Mouse (Mus musculus) adrenal gland, adult 8-10 months (tissue): ENCODE measurements around the gene Atp6v1c2. TPM values are rescaled to one million over a fixed set of nuclear protein-coding genes. Genes with fewer than 3 reads are reported as not detected.
A peak's percentile ranks its signal among the peaks of the same experiment; 100 is the strongest.

ENCODE experiments used
- DNase-seq: peaks from one replicate; pipeline ENCODE4 v3.0.0; 2022
- microRNA-seq, 2 experiments: library from miRNA; unstranded; fragments of <30 nt; microRNA quantifications; one replicate each; pipeline ENCODE4 v1.2.0; 2022
- total RNA-seq, 4 experiments: library from RNA; stranded (reverse); gene quantifications; 2 replicates each; pipeline ENCODE4 v1.2.4; 2022

Gene Atp6v1c2
- total RNA-seq, 4 experiments from 2014 or later = 1.2 to 4.0 (median 2.2) TPM

DNA sequence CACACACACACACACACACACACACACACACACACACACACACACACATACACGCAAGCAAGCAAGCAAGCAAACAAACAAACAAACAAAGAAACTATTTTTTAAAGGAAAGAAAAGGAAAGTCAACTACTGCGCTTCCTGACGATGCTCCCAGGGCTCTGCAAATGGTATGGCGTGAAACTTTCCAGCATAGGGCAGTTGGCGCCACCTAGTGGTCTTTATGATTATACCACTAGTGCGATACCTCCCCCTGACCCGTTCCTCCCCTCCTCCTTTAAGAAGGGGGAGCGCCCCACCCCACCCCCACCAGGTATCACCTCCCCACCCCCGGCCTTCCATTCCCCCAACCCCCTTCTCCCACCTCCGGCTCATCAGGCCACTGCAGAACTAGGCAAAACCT lies 72.3 kb downstream of the Atp6v1c2 start:
- DNase-seq = no peak

- DNase-seq = no peak
These were observed 73.6 kb downstream of the Atp6v1c2 start for GRCm38 (mm10) chr12:17255602-17256001.

DNA sequence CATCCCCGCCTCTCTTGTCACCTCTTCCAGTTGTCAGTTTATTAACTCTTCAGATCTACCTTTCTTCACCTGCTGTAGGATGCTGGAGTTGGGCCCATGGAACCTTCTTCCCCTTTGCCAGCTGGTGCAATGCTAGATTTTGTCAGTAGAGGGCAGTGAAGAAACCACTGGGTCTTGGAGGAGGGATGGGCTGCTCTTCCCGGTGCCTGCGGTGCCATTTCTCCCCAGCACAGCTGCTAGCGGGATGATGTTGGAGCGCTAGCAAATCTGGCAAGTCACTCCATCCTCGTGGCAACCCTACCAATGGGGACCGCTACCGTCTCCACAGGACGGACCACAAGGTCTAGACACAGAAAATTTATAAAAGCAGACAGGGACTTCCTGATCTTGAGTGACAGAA lies 76.1 kb downstream of the Atp6v1c2 start:
- DNase-seq = peak; percentile 27

DNA sequence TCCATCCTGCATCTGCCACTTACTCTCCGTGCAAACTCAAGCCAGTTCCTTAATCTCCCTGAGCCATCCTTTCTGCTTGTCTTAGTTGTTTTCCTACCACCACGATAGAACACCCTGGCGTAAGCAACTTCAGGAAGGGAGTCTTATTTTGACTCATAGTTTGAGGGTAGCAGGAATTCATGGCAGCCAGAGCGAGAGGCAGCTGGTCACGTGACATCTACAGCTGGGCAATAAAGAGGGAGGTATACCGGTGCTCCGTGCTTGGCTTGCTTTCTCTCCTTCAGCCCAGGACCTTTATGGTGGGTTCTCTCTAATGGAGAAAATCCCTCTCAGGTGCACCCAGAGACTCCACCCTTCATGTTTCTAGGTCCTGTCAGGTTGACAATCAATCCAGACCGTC lies 78.2 kb downstream of the Atp6v1c2 start:
- no peak for DNase-seq

- DNase-seq = no peak
These were observed 87.1 kb downstream of the Atp6v1c2 start for GRCm38 (mm10) chr12:17242041-17242440.

- DNase-seq = no peak
These were observed 87.5 kb downstream of the Atp6v1c2 start for GRCm38 (mm10) chr12:17241614-17242013.

- no peak for DNase-seq
These were observed 88.1 kb downstream of the Atp6v1c2 start for GRCm38 (mm10) chr12:17241016-17241415.

DNA sequence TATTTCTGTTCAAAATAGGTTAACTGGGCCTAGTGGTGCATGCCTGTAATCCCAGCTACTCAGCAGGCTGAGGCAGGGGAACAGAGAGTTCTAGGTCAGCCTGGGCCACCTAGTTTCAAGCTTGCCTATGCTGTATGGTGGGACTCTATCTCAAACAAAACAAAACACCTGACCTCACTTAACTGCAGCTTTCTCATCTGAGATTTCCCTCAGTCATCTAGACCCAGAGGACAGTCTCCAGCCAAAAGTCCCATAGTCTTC lies 89.8 kb downstream of the Atp6v1c2 start:
- no peak for DNase-seq

DNA sequence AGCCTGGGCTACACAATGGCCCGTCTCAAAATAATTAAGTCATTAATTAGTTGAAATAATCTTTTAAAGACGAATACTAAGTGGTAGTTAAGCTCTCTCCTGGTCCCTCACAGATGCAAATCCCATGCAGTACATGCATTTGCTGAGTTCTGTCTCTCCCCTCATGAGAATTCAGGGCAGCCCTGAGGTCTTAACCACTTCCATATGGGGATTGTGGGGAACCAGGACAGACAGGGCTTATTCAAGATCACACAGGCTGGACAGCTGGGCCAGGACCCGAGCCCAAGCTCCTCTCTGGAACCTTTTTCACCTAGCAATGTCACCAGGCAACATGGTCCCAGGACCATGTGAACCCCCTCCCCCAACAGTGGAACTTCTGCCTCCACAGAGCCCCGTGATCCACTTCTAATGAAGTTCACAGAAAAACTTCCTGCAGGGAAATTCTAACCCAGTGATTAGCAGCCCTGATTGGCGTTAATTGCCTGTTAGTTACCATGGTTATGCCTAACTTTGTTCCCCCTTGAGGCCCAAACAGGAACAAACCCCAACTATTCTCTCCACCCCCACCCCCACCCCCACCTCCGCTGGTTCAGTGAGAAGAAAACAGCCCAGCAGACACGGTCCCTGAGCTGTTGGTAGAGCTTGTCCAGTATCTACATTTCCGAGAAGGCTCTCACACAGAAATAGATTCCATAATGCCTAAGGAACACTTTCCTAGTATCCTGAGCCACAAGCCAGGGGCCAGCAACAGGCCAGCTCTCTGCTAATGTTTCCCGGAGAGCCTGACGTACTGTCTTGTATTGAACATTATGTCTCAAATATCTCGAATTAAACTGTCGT lies 90.4 kb downstream of the Atp6v1c2 start:
- DNase-seq = no peak

DNA sequence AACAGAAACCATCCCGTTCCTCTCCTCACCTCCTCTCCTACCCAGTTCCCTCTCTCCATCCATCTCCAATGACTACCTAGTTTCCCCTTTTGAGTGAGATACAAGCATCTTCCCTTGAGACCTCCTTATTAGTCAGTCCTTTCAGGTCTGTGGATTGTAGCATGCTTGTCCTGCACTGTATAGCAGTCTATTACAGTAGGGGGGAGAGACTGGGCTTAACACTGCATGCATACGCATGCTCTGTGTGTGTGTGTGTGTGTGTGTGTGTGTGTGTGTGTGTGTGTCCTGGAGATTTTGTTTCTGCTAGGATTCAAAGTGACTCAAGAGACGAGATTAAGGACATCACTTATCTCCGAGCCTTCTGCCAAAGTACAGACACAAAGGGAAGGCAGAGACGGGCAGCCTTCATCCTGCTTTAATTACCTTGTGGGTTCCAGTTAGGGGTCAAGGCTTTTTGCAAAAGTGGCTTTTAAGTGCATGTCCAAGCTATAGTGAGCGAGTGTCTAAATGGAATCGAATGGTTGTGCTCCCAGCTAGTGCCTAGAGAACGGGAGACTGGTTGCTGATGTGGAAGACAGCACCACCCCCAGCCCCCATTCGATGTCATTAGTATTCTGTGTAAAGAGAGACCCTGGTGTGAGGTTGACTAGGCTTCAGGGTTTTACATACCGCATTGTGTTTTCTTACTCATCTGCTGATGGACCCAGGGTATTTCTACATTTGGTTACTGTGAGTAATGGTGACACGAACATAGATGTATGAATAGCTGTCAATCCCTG lies 93.4 kb downstream of the Atp6v1c2 start:
- DNase-seq = no peak

Small RNA genes within 50 kb of the gene (microRNA-seq; reads per million reads assigned to microRNA genes)
- 1.3 to 3.5 reads per million in 2 experiments for gene Mir3066

Other genes starting within 250 kb of the Atp6v1c2 start
- 1 to 10 TPM in 2 of 4 experiments, under 1 TPM in 2; 0.35 to 1.7 (median 1.1) TPM for gene Kcnf1, start 152.5 kb downstream of the Atp6v1c2 start, total RNA-seq
- 100 to 1,000 TPM; 165 to 203 (median 180) TPM for gene Pdia6, start 62.8 kb downstream of the Atp6v1c2 start, total RNA-seq
- 10 to 100 TPM; 15.1 to 22.2 (median 19.4) TPM for gene Nol10, start 19.1 kb upstream of the Atp6v1c2 start, total RNA-seq
- 100 to 1,000 TPM; 298 to 415 (median 329) TPM for gene Odc1, start 215.4 kb upstream of the Atp6v1c2 start, total RNA-seq